Mouse (Mus musculus) right cerebral cortex, postnatal 25 days (tissue): ENCODE measurements around the gene Naa35.
A peak's percentile ranks its signal among the peaks of the same experiment; 100 is the strongest.

ENCODE experiments used
- DNase-seq: peaks from one replicate; pipeline ENCODE4 v3.0.0; 2022

The Naa35 gene

GRCm38 (mm10) chr13:59674761-59675150, 89.7 kb downstream of the Naa35 start:
- no peak for DNase-seq

DNA sequence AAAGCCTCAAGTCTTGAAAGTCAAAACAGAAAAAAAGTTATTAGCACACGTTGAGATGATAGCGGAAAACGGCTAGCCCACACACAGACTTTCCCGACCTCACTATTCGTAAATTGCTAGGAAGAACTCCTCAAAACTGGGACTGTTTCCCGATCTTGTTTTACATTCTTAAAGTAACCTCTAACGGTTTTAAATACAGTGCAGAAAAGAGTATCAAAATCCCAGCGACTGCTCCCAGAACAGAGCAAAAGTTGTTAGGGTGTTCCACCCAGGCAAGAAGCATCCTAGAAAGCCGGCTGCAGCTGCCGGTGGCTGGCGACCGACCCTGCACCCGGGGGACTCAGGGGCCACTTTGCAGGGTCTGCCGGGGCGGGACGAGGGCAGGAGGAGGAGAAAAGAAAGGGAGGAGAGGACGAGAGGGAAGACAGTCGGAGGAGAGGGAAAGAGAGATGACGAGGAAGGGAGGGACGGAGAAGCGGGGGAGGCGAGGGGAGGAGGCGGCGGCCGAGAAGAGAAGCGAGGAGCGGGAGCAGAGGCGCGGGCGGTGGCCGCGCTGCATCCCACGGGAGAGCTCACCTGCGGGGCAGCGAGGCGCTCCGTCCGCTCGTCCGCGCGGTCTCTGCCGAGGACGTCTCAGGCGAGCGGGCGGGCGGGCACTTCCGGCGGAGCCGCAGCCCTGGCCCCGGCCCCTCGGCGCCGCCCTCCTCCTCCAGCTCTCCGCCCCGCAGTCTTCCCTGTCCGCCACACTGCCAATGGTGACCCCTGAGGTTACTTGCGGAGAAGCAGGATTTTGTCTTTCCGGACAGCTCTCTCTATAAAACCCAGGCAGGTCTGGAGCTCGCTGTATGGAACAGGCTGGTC, 90.3 kb downstream of the Naa35 start, which contains the start of gene Golm1:
Gene Golm1, minus strand, starts transcription at position 661 of the 861 bp plus-strand sequence.
- peak; percentile 51 for DNase-seq

- no peak for DNase-seq
These were observed 91.5 kb downstream of the Naa35 start for GRCm38 (mm10) chr13:59676316-59677229.

DNA sequence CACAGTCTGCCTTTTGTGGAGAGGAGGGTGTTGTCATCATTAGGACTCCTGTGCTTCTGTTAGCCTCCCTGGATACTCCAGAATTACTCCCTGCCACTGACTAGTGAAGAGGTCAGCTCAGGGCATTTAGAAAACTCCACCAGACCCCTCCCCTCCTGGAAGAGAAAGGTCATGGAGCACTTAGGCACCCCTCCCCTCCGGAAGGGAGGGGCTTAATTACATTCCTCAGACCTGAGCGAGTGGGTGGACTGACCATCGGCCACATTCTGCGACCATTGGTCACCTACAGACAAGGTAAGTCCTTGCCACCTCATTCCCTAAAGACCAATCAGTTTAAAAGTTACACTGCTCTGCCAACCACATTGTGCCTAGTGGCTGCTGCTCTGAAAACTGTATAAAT, 94.2 kb downstream of the Naa35 start:
- DNase-seq = no peak

GRCm38 (mm10) chr13:59679908-59680307, 94.8 kb downstream of the Naa35 start:
- DNase-seq = no peak

DNA sequence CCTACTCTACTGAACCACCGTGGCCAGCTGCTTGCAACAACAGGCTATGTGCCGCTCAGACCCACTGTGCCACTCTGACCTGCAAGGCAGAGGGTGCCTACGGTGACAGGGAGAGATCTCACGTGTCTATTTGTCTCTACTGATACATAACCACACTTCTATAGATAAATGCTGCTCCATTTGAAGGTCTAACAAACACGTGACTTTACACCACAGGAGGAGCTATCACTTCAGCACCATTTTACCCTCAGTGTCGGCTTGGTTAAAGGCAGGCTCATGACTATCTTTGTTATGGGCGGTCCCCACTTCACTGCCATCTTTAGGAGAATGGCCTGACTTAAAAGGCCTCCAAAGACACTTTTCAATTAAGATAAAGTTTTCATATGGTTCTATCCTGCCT, 97.6 kb downstream of the Naa35 start:
- no peak for DNase-seq

- DNase-seq = no peak
These were observed 100.2 kb downstream of the Naa35 start for GRCm38 (mm10) chr13:59685236-59685635.
